Mouse (Mus musculus): ENCODE data around the gene Aqp2.

DNA sequence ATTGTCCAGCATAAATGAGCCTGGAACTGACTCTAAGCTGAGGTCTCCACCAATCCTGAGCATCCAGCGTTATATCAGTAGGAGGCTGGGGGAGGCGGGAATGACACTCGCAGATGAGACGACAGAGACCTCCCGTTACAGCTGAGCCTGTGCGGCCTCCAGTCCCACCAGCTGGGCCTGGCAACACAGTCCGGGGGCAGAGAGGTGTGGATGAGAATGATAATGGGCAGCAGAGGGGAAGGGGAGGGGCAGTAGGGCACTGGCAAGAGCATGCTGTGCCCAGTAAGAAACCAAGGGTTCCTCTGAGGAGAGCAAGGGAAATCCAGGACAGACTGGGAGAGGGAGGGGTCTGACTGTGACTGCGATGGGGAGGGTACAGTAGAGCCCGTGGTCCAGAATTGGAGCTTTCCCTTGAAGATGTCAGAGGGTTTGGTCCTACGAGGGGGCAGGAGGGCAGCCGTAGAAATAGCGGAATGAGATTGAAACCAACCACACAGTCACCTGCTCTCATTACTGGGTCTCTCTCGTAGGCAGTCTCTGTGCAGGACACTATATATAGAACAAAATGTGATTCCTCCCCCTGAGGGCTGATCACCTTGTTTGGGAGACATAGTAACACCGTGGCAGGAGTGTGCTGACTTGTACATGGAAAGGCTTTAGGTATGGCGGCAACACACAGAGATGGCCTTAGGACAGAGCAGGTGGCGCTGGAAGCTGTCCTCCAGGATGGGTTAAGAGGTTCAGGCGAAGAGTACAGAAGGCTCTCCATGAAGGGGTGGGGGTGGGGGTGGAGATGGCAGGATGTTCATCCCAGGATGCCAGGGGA, 20.6 kb downstream of the Aqp2 start:
- no peak for TF ChIP-seq TAL1 (IDR thresholded peaks at IDR 0.05; ENCODE audit: low read length)
- no peak for TF ChIP-seq GATA1 (IDR thresholded peaks at IDR 0.05; ENCODE audit: low read length)

Measured in erythroblast, embryonic 14.5 days (primary cell).